In the genomic region with DNA sequence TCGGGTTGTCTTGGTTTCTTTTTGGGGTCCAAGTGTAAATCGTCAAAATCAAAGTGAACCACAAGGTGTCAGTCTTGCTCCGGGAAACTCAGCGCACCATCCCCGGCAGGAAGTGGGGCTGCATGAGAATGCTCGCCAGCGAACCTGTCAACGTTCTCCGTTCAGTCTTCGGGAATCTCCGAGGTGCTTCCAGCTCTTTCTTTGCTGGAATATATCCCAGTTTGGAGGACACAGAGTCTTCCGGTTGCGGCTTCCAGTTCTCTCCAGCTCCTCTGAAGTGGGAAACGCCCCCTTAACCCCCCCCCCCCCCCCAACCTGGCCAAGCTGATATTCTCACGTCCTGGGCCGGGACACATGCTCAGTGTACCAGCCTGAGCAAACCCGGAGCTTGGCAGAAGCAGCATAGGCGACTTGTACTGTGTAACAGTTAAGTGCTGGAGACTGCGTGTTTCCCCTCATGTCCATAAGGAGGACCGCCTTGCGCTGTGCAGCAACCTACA, we compare ENCODE assay signal across 8 mouse cellular contexts. TPM values are rescaled to one million over a fixed set of nuclear protein-coding genes. Genes with fewer than 3 reads are reported as not detected.
DNase-seq lines count a peak whose midpoint lies in the region; ATAC-seq and TF ChIP-seq lines count a peak whose summit lies in the region.

No protein-coding gene starts in this region.

- 0 out of 2 replicates have a peak overlapping the region, but pooled peaks have one; percentile 44 for H3K27ac ChIP-seq in forebrain, embryonic 10.5 days
- peak overlapping the region; percentile 44; the same call in 1 of the 2 replicates for H3K27ac ChIP-seq in heart, embryonic 16.5 days (ENCODE audit: low read length)
- H3K27ac ChIP-seq in liver, embryonic 13.5 days: no peak overlapping the region

- peak overlapping the region; percentile 65 for H3K9ac ChIP-seq in heart, embryonic 16.5 days (ENCODE audit: low read length)
- H3K9ac ChIP-seq in liver, embryonic 13.5 days: peak overlapping the region; percentile 44

- TF ChIP-seq CTCF in brain, embryonic 14.5 days (IDR thresholded peaks at IDR 0.05; ENCODE audit: borderline replicate concordance, extremely low read depth, insufficient read depth, insufficient read length): peak; percentile 93

- TF ChIP-seq POLR2A in brain, embryonic 14.5 days (IDR thresholded peaks at IDR 0.05; ENCODE audit: borderline replicate concordance, extremely low read depth, insufficient read depth, insufficient read length, poor library complexity, severe bottlenecking): no peak

- peak; percentile 87 for ATAC-seq in heart, embryonic 16.5 days (replicated peaks; ENCODE audit: extremely low read depth, insufficient read depth, low FRiP score)
- peak; percentile 57; the same call in 1 of the 2 replicates for ATAC-seq in liver, embryonic 13.5 days (ENCODE audit: low read depth)

- peak; percentile 66 for DNase-seq in CD4-positive helper T cell, adult 2 months (ENCODE audit: low read depth, low spot score)
- DNase-seq in brain, embryonic 14.5 days (ENCODE audit: low read depth): peak; percentile 91
- DNase-seq in forebrain, embryonic 10.5 days (ENCODE audit: extremely low spot score, low spot score): peak; percentile 77
- DNase-seq in kidney, postnatal 25 days: peak; percentile 74 to 75
- peak; percentile 33 for DNase-seq in liver, embryonic 13.5 days
- DNase-seq in neural tube, embryonic 10.5 days (ENCODE audit: extremely low spot score, low spot score): peak; percentile 70
- DNase-seq in telencephalon, adult 2 months (ENCODE audit: low read depth, low spot score): peak; percentile 41

- H3K4me1 ChIP-seq in forebrain, embryonic 10.5 days: peaks cover 7% of the 10 kb centered on the region; the same call in 1 of the 2 replicates
- peaks cover 4% of the 10 kb centered on the region; the same call in 1 of the 2 replicates for H3K4me1 ChIP-seq in heart, embryonic 16.5 days (ENCODE audit: control insufficient read depth, insufficient read depth, low read length)
- peaks cover 14% of the 10 kb centered on the region for H3K4me1 ChIP-seq in liver, embryonic 13.5 days (replicated peaks)

- H3K27me3 ChIP-seq in forebrain, embryonic 10.5 days (ENCODE audit: poor library complexity, severe bottlenecking): no peaks in the 10 kb centered on the region
- no peaks in the 10 kb centered on the region for H3K27me3 ChIP-seq in heart, embryonic 16.5 days (ENCODE audit: control insufficient read depth, insufficient read depth, low read length)
- H3K27me3 ChIP-seq in liver, embryonic 13.5 days: no peaks in the 10 kb centered on the region

- peak overlapping the region; percentile 78 for H3K4me2 ChIP-seq in heart, embryonic 16.5 days (ENCODE audit: low read depth, low read length)
- peak overlapping the region; percentile 66 for H3K4me2 ChIP-seq in liver, embryonic 13.5 days

- peak overlapping the region; percentile 53 for H3K4me3 ChIP-seq in forebrain, embryonic 10.5 days
- peak overlapping the region; percentile 53 for H3K4me3 ChIP-seq in heart, embryonic 16.5 days (ENCODE audit: low read length)
- peak overlapping the region; percentile 44 for H3K4me3 ChIP-seq in liver, embryonic 13.5 days (replicated peaks)

- WGBS in forebrain, embryonic 10.5 days: 12% methylated on average over 21 of the region's 21 CpGs
- 5% methylated on average over 21 of the region's 21 CpGs for WGBS in heart, embryonic 16.5 days
- WGBS in liver, embryonic 13.5 days (ENCODE audit: insufficient replicate concordance): 13% methylated on average over 21 of the region's 21 CpGs

- peaks cover 13% of the 10 kb centered on the region for H3K36me3 ChIP-seq in forebrain, embryonic 10.5 days (replicated peaks)
- peaks cover 8% of the 10 kb centered on the region; the same call in 1 of the 2 replicates for H3K36me3 ChIP-seq in heart, embryonic 16.5 days (ENCODE audit: control insufficient read depth, insufficient read depth)
- H3K36me3 ChIP-seq in liver, embryonic 13.5 days: peaks cover 10% of the 10 kb centered on the region

- no peaks in the 10 kb centered on the region for H3K9me3 ChIP-seq in forebrain, embryonic 10.5 days
- no peaks in the 10 kb centered on the region for H3K9me3 ChIP-seq in heart, embryonic 16.5 days (replicated peaks; ENCODE audit: control insufficient read depth, low read length)
- H3K9me3 ChIP-seq in liver, embryonic 13.5 days (replicated peaks): no peaks in the 10 kb centered on the region

RNA-seq across cellular contexts. Expression of gene Togaram2, which starts 10.3 kb away (rescaled TPM):
- polyA plus RNA-seq in brain, embryonic 14.5 days (2012; rRNA removed): 0.61 and 0.68 TPM in 2 replicates
- polyA plus RNA-seq in forebrain, embryonic 10.5 days (2016; fragmentation: Nextera tagmentation; extraction: Ambion mirVana): not detected in 2 replicates
- 2.3 and 3.1 TPM in 2 replicates for polyA plus RNA-seq in heart, embryonic 16.5 days (2015; fragmentation: Nextera tagmentation; extraction: Ambion mirVana)
- not detected in 2 replicates for polyA plus RNA-seq in liver, embryonic 13.5 days (2015; fragmentation: Nextera tagmentation; extraction: Ambion mirVana)

RNA-seq across cellular contexts. Expression of gene Wdr43, which starts 47.1 kb away (rescaled TPM):
- 26.9 and 44.8 TPM in 2 replicates for polyA plus RNA-seq in brain, embryonic 14.5 days (2012; rRNA removed)
- polyA plus RNA-seq in forebrain, embryonic 10.5 days (2016; fragmentation: Nextera tagmentation; extraction: Ambion mirVana): 121 and 126 TPM in 2 replicates
- 44.1 and 49.7 TPM in 2 replicates for polyA plus RNA-seq in heart, embryonic 16.5 days (2015; fragmentation: Nextera tagmentation; extraction: Ambion mirVana)
- 57.4 and 66.1 TPM in 2 replicates for polyA plus RNA-seq in liver, embryonic 13.5 days (2015; fragmentation: Nextera tagmentation; extraction: Ambion mirVana)

Comparison
In these comparisons a context has a peak if more than half of its experiments do, and no peak if none do; other contexts are left out.
1. DNase-seq: peak in every context shown above with its lines; median percentile 91 in brain, embryonic 14.5 days; 77 in forebrain, embryonic 10.5 days; 74 in kidney, postnatal 25 days; 70 in neural tube, embryonic 10.5 days; 66 in CD4-positive helper T cell, adult 2 months; 41 in telencephalon, adult 2 months; 33 in liver, embryonic 13.5 days.